Mouse (Mus musculus) embryonic stem cell, embryonic (primary cell): Measurements from ENCODE around the gene Aftph.
"Not testable (repeated sequence)": the region's sequence is repeated elsewhere in the genome, so short reads cannot be mapped to it uniquely, and the experiment has no call there.

ENCODE experiments used
- CTCF ChIA-PET, 4 experiments: fragments of 300-600 bp in 2 of 4; fragments of 350-600 bp in 2 of 4; sonication (Branson Sonifier 250); formaldehyde crosslinking; loops; one replicate each; lab custom pipeline; 2022; ENCODE audit warnings: inconsistent platforms in 2 of 4; lab: Charles Lee
- POLR2A ChIA-PET, 4 experiments: fragments of 300-600 bp in 2 of 4; fragments of 350-600 bp in 2 of 4; sonication (Branson Sonifier 250); formaldehyde crosslinking; loops; one replicate each; lab custom pipeline; 2022; ENCODE audit warnings: antibody characterized with exemption in 4 of 4, inconsistent platforms in 1 of 4; lab: Charles Lee

The Aftph gene

DNA sequence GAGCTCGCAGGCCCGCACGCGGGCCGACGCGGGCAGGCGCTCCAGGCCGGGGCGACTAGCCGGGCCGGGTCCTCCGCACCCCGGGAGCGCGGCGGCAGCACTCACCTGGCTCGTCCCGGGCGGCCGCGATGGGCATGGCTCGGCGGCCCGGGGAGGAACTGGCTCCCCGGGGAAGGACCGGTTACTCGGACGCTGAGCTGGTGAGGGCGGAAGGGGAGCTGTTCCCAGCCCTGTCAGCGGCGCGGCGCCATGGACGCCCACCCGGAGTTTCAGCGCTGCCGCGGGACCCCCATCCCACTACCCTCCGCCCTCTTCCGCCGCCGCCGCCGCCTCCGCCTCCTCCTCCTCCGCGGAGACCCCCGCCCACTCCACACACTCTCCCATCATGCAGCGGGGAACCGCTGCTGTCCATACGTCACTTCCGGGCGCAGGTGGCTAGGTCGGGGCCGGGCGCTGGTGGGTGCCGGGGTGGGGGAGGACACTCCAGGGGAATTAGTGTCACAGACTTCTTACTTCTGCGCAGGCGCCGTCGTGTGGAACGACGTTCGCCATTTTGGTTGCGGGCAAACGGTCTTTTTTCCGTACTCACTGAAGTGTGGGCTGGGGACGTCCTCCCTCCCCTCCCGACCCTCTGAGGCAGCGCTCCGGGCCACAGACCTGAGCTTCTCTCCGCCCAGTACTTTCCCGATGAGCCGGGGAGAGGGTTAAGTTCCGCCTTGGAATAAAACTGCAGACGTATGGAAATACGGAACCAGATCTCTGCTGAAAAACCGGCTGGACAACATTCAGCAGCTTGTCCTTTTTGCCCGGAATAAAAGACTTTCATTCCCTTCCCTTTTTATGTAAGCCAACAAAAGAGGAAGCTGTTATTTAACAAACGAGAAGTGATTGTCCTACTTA, at the start of gene Aftph:
Aftph (minus strand) TSS at position 389 of the 900 bp plus-strand sequence.
- ChIA-PET CTCF (interaction anchor here in 3 of 4 experiments (0.5 to 2.2 kb wide), 10 partner anchors 14 to 631 kb away, joined by 3 to 8 read pairs (median 4); no protein-coding TSS in a partner anchor), POLR2A (interaction anchor here (0.6 to 3.5 kb wide), 42 partner anchors 8 to 602 kb away, joined by 3 to 17 read pairs (median 4); partner anchors contain the start of gene Slc1a4 (in 3 of the 4))

DNA sequence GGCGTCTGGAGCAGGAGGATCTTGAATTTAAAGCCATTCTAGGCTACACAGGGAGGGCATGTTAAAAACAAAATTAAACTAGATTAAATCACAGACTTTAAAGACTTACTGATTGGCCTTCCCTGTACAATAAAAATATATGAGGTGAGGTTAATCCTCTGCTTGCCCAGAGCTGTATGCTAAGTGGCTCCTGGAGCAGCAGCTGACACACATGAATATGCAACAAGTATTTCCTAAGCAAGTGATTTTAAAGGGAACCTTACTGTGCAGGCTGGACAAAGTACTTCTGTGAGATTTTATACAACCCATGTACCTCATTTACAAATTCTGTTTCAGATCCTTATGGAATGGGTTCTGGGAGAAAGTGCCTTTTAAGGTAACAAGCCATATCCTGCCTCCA, 47.6 kb upstream of the Aftph start:
- ChIA-PET CTCF (interaction anchor here in 1 of 4 experiments (0.6 kb wide), 1 partner anchor 881 kb away, joined by 3 read pairs; no protein-coding TSS in a partner anchor), POLR2A (interaction anchor here in 2 of 4 experiments (0.7 to 1.1 kb wide), 2 partner anchors 15 to 623 kb away, joined by 3 read pairs; no protein-coding TSS in a partner anchor)

DNA sequence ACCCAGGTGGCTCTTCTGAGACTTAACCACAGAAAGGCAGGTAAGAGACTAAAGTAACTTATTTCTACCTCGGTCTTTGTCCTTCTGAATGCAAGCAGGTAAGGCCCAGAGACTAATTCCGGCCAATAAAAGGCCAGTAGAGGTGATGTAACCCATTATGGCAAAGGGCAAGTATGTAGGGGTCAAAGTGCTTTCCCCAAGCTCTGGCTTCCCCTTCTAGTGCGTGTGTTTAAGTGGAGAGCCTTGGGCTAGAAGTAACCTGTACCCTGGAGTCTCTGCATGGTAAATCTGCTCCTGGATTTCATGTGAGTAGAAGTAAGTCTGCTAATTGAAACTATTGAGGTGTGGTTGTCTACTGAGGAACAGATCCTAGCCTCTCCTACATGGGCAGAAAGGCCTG, 46.7 kb upstream of the Aftph start:
- CTCF ChIA-PET = interaction anchor here in 1 of 4 experiments (0.5 kb wide), 1 partner anchor 607 kb away, joined by 7 read pairs; no protein-coding TSS in a partner anchor
- POLR2A ChIA-PET = interaction anchor here in 1 of 4 experiments (1.1 kb wide), 1 partner anchor 14 kb away, joined by 3 read pairs; no protein-coding TSS in a partner anchor

- POLR2A ChIA-PET = no interaction called here
- CTCF ChIA-PET = interaction anchor here in 1 of 4 experiments (1.2 kb wide), 1 partner anchor 9 kb away, joined by 3 read pairs; no protein-coding TSS in a partner anchor
Observed at GRCm38 (mm10) chr11:20786191-20786590, 44.8 kb upstream of the Aftph start.

DNA sequence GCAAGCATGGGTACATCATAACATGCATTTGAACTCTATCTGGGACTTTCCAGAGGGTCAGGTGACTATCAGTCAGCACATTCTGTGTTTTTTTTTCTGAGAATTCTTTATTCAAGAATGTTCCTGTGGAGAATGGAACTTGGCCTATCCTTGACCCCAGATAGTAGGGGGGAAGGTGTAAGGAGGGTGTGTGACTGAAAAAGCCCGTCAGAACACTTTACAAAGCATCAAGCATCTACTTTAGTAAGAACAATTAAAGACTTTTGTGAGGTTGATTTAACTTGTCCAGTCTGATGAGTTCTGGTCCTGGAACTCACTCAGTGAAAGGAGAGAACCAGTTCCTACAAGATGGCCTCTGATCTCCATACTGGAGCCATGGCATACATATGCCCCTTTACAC, 43.8 kb upstream of the Aftph start:
- ChIA-PET POLR2A (no interaction called here), CTCF (interaction anchor here in 2 of 4 experiments (0.5 to 1.2 kb wide), 2 partner anchors 10 to 15 kb away, joined by 3 read pairs; no protein-coding TSS in a partner anchor)

GRCm38 (mm10) chr11:20784776-20785175, 43.4 kb upstream of the Aftph start:
- ChIA-PET POLR2A (no interaction called here), CTCF (interaction anchor here in 1 of 4 experiments (0.5 kb wide), 1 partner anchor 16 kb away, joined by 3 read pairs; no protein-coding TSS in a partner anchor)

DNA sequence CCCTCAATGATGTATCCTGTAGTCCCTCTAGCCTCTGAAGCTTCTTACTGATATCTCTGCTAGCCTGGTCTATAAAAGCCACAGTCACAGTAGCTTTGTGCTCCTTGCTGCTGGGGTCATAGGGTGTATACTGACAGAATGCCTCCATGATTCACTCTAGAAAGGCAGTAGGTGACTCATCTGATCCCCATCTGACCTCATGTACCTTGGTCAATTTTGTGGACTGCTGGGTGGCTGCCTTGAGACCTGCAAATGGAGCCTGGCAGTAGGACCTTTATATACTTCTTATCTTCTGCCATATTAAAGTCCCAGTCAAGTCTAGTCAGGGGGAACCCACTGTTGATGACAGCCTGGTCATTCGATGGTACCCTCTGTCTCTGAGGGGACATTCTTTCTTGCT, 42.1 kb upstream of the Aftph start:
- POLR2A ChIA-PET = no interaction called here
- CTCF ChIA-PET = no interaction called here

GRCm38 (mm10) chr11:20782620-20783019, 41.2 kb upstream of the Aftph start:
- ChIA-PET POLR2A (no interaction called here), CTCF (interaction anchor here in 1 of 4 experiments (0.6 kb wide), 1 partner anchor 14 kb away, joined by 5 read pairs; no protein-coding TSS in a partner anchor)

DNA sequence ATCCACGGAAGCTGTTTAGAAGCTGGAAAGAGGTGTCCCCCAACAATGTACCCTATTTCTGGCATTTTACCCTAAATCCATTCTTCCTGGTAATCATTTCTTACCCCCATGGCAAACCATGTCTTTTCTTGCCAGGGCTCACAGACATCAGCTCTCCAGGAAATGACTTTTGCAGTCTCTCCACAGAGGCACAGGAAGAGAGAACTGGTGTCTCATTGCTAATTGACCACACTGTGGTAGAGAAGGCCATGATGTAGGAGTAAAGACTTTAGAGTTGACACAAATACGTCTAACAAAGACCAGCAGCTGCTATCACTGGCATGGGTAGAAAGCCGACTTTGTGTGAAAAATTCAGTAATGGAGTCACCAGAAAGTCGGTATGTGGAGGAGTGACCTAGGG, 38.9 kb upstream of the Aftph start:
- CTCF ChIA-PET = no interaction called here

DNA sequence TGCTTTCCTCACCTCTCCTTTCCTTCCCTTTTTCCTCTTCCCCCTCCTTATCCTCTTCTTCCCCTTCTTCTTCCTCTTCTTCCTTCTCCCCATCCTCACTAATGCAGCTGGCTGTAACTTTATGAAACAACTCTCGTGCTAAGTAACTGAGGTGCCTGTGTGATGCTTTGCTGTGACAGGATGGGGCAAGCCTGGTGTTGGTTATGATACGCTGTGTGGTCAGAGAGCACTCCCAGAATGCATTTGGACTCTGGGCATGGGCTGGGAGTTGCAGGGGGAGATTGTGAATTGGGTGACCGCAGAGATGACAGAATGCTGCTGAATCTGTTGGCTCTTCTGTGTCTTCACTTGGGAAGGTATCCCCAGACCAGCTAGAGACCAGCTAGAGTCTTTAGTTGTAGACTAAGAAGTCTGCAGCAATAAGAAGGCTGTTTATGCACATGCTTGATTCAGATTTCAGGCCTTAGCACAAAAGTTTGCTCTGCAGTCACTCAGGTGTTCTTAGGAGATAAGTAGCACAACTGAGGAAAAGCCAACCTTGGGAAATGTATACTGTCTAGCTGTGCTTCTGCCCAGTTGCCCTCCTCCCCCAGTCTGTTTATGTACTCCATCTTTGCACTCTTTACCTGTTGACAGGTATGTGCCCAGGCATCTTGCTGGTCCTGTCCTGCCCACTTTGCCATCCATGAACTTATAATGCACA, 37.6 kb upstream of the Aftph start:
- CTCF ChIA-PET = no interaction called here
- POLR2A ChIA-PET = interaction anchor here in 1 of 4 experiments (1.0 kb wide), 1 partner anchor 61 kb away, joined by 3 read pairs; no protein-coding TSS in a partner anchor

More for the DNA sequence above, 38.9 kb upstream of the Aftph start:
- POLR2A ChIA-PET = interaction anchor here in 1 of 4 experiments (0.9 kb wide), 1 partner anchor 13 kb away, joined by 3 read pairs; no protein-coding TSS in a partner anchor

DNA sequence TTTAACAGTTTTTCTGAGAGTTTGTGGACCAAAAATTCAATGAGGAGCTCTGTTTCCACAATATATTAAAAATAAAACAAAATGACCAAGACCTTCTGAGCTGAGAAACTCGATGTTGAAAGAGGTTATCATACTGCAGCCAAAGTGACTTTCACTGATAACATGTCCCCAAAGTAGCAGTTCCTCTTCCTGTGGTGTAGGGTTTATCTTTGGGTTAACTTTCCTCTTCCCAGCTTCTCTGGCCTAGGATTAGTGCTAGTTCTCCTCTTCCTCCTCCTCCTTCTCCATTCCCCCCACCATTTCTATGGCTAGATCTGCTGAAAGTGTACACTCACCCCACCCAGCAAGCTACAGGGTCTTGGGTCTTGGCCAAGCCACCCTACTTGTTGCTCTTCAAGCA, 36.9 kb upstream of the Aftph start:
- CTCF ChIA-PET = no interaction called here
- POLR2A ChIA-PET = interaction anchor here in 1 of 4 experiments (0.9 to 1.0 kb wide), 2 partner anchors 37 to 60 kb away, joined by 3 read pairs; partner anchors contain the start of gene Aftph

- CTCF ChIA-PET = interaction anchor here in 1 of 4 experiments (0.8 kb wide), 1 partner anchor 14 kb away, joined by 3 read pairs; no protein-coding TSS in a partner anchor
- POLR2A ChIA-PET = no interaction called here
Observed at GRCm38 (mm10) chr11:20776668-20777067, 35.3 kb upstream of the Aftph start.

- CTCF ChIA-PET = no interaction called here
- POLR2A ChIA-PET = interaction anchor here in 1 of 4 experiments (1.6 kb wide), 1 partner anchor 30 kb away, joined by 6 read pairs; no protein-coding TSS in a partner anchor
Observed at GRCm38 (mm10) chr11:20772642-20773041, 31.3 kb upstream of the Aftph start.

DNA sequence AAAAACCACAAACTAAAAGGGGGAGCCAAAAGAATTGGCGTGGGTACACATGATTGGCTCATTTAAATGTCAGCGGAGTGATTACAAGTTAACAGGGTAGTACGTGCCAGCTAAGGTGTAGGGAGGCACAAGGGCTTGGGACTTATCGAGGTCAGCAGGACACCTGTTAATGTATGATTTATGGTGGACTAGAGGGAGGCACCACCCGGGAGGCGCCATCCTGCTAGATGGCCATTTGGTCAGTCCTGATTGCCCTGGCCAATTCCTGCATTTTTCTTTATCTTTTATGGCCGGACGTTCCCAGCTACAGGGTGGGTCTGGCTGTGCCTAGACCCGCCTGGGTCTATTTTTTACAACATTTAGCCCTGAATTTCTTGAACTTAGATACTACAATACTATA, 30.4 kb upstream of the Aftph start:
- POLR2A ChIA-PET = interaction anchor here in 1 of 4 experiments (1.6 kb wide), 1 partner anchor 29 kb away, joined by 6 read pairs; no protein-coding TSS in a partner anchor
- CTCF ChIA-PET = not testable (repeated sequence)

DNA sequence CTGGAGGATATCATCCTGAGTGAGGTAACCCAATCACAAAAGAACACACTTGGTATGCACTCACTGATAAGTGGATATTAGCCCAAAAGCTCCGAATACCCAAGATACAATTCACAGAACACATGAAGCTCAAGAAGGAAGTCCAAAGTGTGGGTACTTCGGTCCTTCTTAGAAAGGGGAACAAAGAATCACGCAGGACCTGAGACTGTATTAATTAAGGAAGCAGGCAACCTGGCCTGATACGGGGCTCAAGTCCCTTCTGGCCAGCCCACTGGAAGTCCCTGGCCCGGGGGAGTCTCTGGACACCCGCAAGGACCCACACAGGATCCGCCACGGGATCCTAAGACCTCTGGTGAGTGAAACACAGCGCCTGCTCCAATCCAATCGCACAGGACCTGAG, 20.6 kb upstream of the Aftph start:
- POLR2A ChIA-PET, CTCF ChIA-PET: not testable (repeated sequence)

GRCm38 (mm10) chr11:20750573-20750972, 9.2 kb upstream of the Aftph start:
- ChIA-PET POLR2A (interaction anchor here in 1 of 4 experiments (1.3 kb wide), 1 partner anchor 9 kb away, joined by 3 read pairs; no protein-coding TSS in a partner anchor), CTCF (no interaction called here)

DNA sequence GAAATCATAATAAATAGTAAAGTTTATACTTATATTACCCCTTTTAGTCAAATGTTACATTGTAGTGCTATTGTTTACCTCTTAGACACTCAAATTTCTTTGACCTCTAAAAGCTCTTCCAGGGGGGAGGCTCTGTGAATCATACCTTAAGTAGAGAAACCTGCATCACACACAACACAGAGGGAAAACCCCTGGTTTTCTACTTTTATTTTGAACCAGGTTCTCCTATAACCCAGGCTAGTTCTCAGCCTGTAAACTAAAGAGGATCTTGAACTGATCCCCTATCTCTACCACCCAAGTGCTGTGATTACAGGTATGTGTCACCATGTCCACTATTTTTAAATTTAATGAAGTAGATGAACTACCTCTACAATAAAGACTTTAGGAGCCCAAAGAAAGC, 2.0 kb upstream of the Aftph start:
- CTCF ChIA-PET = interaction anchor here in 1 of 4 experiments (1.3 kb wide), 1 partner anchor 298 kb away, joined by 4 read pairs; no protein-coding TSS in a partner anchor
- POLR2A ChIA-PET = no interaction called here

- ChIA-PET POLR2A (interaction anchor here in 3 of 4 experiments (0.7 to 3.5 kb wide), 27 partner anchors 9 to 542 kb away, joined by 3 to 17 read pairs (median 4); partner anchors contain the start of genes Slc1a4 (in 2 of the 3) and Sertad2 (in 1 of the 3)), CTCF (interaction anchor here in 3 of 4 experiments (0.5 to 2.2 kb wide), 8 partner anchors 52 to 479 kb away, joined by 3 to 6 read pairs (median 3); no protein-coding TSS in a partner anchor)
Observed at GRCm38 (mm10) chr11:20742361-20742897, 1.0 kb upstream of the Aftph start.
